Mouse (Mus musculus) cerebellum, postnatal 14 days (tissue): ENCODE results near the gene Pced1b.

Experiments
- DNase-seq, 2 experiments: peaks; one replicate each; pipeline ENCODE4 v3.0.0; 2021; ENCODE audit warnings: mixed read lengths in 2 of 2

Gene Pced1b

DNA sequence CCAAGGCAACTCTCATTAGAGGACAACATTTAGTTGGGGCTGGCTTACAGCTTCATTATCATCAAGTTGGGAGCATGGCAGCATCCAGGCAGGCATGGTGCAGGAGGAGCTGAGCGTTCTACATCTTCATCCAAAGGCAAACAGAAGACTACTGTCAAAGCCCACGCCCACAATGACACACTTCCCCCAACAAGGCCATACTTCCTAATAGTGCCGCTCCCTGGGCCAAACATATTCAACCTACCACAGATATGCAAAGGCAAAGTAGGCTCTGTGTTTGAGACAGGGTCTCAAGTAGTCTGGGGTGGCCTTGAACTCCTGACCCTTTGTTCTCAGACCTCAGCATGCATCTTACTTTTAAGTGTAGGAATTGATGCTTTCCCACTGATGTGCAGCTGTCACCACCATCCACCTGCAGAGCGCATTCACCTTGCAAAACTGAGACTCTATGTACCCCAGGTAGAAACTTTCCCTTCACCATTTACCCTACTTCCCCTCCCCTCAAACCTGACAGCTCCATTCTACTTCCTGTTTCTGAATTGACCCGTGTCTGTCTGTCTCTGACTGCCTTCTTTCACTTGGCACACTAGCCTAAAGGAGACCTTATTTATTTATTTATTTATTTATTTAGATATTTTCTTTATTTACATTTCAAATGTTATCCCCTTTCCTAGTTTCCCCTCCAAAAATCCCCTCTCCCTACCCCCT, 40.7 kb downstream of the Pced1b start:
- no peak for DNase-seq

- no peak for DNase-seq
These were observed 41.8 kb downstream of the Pced1b start for GRCm38 (mm10) chr15:97288690-97289089.

- DNase-seq = no peak
These were observed 42.3 kb downstream of the Pced1b start for GRCm38 (mm10) chr15:97289176-97289575.

GRCm38 (mm10) chr15:97290351-97290750, 43.4 kb downstream of the Pced1b start:
- DNase-seq = no peak

- DNase-seq = no peak
These were observed 44.6 kb downstream of the Pced1b start for GRCm38 (mm10) chr15:97291291-97292050.

DNA sequence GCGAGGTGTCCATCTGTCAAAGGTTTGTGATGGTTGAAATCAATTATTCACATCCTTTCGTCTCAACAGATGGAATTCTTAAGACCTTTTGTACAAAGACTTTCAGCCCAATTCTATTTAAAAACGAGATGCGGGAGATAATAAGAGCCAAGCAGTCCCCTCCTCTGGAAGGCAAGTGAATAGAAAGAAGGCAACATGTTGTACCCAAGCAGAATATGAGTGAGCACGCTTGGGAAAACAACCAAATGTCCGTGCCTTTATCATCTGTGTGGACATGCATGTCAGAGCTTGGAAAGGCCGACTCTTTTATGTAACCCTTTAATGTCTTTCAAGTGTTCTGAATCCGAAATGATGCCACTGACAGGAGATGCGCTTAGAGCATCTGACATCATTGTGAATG, 61.0 kb downstream of the Pced1b start:
- no peak for DNase-seq

- no peak for DNase-seq
These were observed 62.6 kb downstream of the Pced1b start for GRCm38 (mm10) chr15:97309533-97309932.

DNA sequence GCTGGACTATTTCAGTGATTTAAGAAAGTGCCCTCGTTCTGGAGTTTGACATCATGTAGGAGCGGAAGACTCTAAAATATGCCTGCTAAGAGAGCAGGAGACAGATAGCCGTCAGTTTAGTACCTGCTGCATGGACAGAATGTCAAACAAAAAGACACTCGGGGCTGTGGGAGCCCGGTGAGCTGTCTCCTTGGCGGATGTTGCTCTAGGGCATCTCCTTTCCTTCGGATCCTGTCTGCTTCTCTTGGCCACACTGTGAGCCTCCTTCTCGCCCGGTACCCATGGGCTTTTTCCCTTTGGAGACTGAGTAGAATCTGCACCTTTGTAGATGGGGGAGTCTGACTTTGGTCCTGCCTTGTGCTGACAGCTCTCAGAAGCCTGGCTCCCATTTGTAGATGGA, 63.3 kb downstream of the Pced1b start:
- no peak for DNase-seq

- no peak for DNase-seq
These were observed 64.3 kb downstream of the Pced1b start for GRCm38 (mm10) chr15:97311211-97311610.

DNA sequence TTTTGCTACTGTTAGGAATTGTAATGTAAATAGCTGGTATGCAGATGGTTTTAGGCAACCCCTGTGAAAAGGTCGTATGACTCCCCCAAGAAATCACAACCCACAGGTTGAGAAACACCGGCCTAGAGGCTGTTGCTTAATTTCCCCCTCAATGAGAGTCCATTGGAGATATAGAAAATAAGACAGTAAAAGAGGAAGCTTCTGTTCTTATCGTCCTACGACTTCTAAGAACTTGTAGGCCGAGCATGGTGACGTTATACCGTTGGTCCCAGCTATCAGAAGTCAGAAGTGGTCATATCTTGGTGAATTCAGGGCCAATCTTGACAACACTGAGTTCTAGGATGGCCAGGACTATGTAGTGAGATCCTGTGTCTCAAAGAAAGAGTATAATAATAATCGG, 65.0 kb downstream of the Pced1b start:
- no peak for DNase-seq

- DNase-seq = no peak
These were observed 68.0 kb downstream of the Pced1b start for GRCm38 (mm10) chr15:97314720-97315421.

DNA sequence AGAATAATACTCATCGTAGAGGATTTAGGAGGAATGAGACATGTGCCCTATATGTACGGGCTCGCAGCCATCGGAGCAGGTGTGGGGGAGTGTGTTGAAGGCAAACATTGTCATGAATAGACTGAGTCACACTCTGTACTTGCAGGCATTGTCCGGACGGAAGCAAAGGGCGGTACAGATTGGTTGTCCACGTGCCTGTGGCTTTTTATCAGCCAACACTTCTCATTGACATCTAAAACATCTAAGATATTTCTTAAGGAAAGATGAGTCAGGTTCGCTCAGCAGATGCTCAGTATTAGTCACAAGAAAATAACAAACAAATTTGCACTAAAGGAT, 68.5 kb downstream of the Pced1b start:
- no peak for DNase-seq

DNA sequence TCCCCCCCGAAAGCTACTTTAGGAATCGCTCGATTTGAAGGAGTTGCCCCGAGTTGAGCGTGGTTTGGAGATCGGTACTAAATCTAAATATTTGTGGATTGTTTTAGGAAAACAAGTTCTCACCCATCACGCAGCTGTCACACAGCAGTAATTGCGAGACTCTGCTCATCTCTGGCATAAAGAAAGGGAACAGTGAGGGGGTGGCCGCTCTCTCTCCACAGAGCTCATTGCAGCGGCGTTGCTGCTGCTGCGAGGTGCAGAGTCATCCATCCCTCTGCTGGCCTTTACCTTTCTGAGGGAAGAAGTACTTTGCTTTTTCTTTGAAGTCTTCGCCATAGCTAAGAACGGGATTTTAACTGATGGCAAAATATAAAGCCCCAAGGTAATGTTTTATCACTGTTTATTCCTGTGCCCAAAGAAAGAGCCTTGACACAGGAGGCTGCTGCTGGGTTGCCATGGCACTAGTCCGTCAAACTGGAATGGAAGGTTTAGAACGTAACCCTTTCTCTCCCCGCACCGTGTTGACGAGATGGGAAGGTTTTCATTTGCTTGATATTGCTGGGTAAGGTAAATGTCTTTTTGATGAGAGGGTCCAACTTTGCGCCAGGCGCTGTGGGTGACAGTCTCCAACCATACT, 71.6 kb downstream of the Pced1b start:
- DNase-seq = no peak

DNA sequence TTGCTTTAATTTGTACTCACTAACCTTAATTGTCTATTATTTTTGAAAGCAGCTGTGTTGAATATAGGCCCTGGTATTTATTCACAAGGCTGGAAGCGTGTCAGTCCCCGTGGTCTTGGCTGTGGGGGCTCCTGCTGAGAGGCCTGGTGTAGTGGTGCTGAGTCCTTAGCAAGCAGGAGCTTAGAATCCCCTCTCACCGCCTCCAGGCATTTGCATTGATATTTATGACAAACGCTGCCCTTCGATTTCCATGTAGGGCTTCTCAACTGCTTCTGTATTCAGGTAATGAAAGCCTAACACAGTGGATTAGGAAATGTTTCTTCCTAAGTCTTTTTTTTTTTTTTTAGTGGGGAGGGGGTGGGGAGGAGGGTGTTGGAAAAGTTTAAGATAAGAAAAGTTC, 75.9 kb downstream of the Pced1b start:
- DNase-seq = no peak

- DNase-seq = no peak
These were observed 76.6 kb downstream of the Pced1b start for GRCm38 (mm10) chr15:97323466-97323865.

- no peak for DNase-seq
These were observed 77.4 kb downstream of the Pced1b start for GRCm38 (mm10) chr15:97324311-97324710.

DNA sequence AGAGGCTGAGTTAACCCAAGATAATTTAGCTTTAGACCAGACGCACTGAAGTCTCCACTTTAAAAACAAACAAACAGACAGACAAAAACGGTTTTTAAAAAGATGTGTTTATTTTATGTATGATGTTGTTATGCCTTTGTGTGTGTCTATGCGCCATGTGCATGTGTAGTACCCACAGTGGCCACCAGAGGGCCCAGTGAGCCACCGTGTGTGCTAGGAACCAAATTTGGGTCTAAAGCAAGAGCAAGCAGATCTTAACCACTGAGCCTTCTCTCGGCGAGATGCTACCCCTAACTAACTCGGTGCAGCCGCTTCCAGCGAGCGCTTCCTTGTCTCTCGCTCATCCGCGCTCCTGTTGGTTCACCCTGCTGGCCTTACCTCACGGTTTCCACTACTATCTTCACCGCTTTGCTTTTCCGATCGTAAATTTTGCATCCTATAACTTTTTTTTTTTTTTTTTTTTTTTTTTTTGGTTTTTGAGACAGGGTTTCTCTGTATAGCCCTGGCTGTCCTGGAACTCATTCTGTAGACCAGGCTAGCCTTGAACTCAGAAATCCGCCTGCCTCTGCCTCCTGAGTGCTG, 80.7 kb downstream of the Pced1b start:
- DNase-seq = peak; percentile 23 to 48

DNA sequence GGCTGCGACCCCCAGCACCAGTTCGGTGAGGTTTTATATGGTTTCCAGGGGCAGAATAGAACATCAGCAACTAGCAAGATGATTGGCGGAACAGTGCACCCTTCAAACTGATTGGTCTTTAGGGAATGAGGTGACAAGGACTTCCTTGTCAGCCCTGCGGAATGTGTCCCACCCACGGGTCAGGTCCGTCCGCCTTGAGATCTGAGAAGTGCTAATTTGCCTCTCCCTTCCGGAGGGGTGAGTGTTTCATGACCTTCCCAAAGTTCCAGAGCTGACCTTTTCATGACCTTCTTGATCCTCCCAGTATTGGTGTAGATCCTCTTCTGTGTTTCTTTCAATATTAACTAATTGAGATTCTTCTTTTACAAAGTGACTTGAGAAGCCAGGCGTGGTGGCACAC, 85.7 kb downstream of the Pced1b start:
- no peak for DNase-seq

DNA sequence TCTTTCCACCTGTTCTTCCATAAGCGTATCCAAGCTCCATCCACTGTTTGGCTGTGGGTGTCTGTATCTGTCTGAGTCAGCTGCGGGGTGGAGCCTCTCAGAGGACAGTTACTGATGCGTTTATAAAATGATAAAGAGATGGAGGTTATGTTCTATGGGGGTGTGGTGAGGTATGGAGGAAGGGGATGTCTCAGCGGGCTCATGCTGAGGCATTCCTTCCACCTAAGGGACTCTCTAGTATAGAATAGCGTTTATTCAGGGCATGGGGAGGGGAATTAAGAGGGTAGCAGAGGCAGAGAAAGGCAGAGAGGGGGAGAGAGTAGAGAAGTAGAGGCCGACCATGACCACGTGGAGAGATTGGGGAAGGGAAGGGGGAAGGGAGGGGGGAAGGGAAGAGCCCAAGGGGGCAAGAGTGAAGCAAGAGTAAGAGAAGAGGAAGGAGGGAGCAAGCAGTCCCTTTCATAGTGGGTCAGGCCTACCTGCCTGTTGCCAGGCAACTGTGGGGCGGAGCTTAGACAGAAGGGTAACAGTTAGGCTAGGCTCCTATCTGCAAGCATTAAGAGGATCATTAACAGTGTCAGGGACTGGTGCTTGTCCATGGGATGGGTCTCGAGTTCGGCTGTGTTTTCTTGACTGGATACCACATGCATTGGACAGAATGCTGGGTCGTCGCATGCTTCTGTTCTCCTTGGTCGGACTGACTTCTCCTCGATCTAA, 90.9 kb downstream of the Pced1b start:
- no peak for DNase-seq

DNA sequence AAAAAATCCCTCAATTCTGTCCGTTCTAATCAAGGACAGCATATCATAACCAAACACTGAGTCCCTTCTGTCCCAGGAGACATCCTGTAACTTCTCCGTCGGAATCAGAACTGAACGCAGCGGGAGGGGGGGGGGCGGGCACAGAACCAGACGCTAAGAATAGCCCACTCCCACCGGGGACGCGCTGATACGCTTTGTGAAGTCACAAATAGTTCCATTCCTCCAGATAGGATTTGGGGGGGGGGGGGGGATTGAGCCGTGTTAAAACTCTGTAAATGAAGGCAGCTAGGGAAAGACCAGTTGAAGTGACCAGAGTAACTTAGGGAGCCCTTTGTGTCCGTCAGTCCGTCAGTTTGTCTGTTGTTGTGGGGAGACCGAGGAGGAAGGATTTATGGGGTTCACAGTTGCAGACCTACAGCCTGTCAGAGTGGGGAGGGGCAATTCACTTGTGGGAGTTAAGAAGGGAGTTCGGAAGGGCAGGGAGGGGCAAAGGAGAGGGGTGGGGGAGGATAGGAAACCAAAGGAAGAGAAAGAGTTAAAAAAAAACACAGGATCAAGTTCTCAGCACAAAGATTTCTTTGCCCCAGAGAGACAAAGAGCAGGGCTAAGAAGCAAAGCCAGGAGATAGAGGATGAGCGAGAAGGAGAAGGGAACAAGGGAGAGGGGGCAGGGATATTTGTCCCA, 91.6 kb downstream of the Pced1b start:
- DNase-seq = no peak

- no peak for DNase-seq
These were observed 95.4 kb downstream of the Pced1b start for GRCm38 (mm10) chr15:97342336-97342735.

DNA sequence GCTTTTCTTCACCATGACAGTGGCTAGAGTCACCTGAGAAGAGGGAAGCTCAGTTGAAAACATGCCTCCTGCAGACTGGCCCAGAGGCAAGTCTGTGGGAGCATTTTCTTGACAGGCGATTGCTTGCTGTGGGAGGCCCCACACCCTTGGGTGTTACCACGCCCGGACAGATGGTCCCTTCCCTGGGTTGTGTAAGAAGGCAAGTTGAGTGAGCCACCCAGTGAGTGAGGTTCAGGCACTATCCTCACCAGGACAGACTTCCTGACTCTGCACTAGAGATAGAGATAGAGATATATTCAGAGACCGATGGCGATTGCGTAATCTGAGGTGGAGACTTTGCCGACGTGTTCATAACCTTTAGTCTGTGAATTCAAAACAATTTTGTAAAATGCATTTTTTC, 96.0 kb downstream of the Pced1b start:
- DNase-seq = no peak
